Mouse (Mus musculus): ENCODE data around the gene Naaladl2.
"Not testable (repeated sequence)": the region's sequence is repeated elsewhere in the genome, so short reads cannot be mapped to it uniquely, and the experiment has no call there.

Naaladl2 gene

GRCm38 (mm10) chr3:24321489-24322405 is 822.3 kb downstream of the Naaladl2 start:
- DNase-seq (ENCODE audit: low spot score in 2 of 2): no peak

- no peak for DNase-seq (ENCODE audit: low spot score in 2 of 2)
Observed at GRCm38 (mm10) chr3:24314658-24315297, 829.3 kb downstream of the Naaladl2 start.

GRCm38 (mm10) chr3:24225418-24225817 is 918.6 kb downstream of the Naaladl2 start:
- no peak for DNase-seq (ENCODE audit: low spot score in 2 of 2)

GRCm38 (mm10) chr3:24217476-24217875 is 926.6 kb downstream of the Naaladl2 start:
- DNase-seq (ENCODE audit: low spot score in 2 of 2): no peak

- DNase-seq (ENCODE audit: low spot score in 2 of 2): no peak
Observed at GRCm38 (mm10) chr3:24166531-24166930, 977.5 kb downstream of the Naaladl2 start.

GRCm38 (mm10) chr3:24163992-24164391 is 980.1 kb downstream of the Naaladl2 start:
- DNase-seq (ENCODE audit: low spot score in 2 of 2): no peak

- DNase-seq (ENCODE audit: low spot score in 2 of 2): not testable (repeated sequence)
Observed at GRCm38 (mm10) chr3:24151086-24151815, 992.8 kb downstream of the Naaladl2 start.

- no peak for DNase-seq (ENCODE audit: low spot score in 2 of 2)
Observed at GRCm38 (mm10) chr3:24142808-24143207, 1001.3 kb downstream of the Naaladl2 start.

GRCm38 (mm10) chr3:24138002-24138401 is 1006.1 kb downstream of the Naaladl2 start:
- no peak for DNase-seq (ENCODE audit: low spot score in 2 of 2)

- no peak for DNase-seq (ENCODE audit: low spot score in 2 of 2)
Observed at GRCm38 (mm10) chr3:24126200-24126599, 1017.9 kb downstream of the Naaladl2 start.

- no peak for DNase-seq (ENCODE audit: low spot score in 2 of 2)
Observed at GRCm38 (mm10) chr3:24124034-24124433, 1020.0 kb downstream of the Naaladl2 start.

GRCm38 (mm10) chr3:24118136-24118535 is 1025.9 kb downstream of the Naaladl2 start:
- DNase-seq (ENCODE audit: low spot score in 2 of 2): no peak

- DNase-seq (ENCODE audit: low spot score in 2 of 2): no peak
Observed at GRCm38 (mm10) chr3:24114849-24115248, 1029.2 kb downstream of the Naaladl2 start.

- no peak for DNase-seq (ENCODE audit: low spot score in 2 of 2)
Observed at GRCm38 (mm10) chr3:24113360-24113759, 1030.7 kb downstream of the Naaladl2 start.

- no peak for DNase-seq (ENCODE audit: low spot score in 2 of 2)
Observed at GRCm38 (mm10) chr3:24106391-24106790, 1037.7 kb downstream of the Naaladl2 start.

GRCm38 (mm10) chr3:24079761-24080160 is 1064.3 kb downstream of the Naaladl2 start:
- no peak for DNase-seq (ENCODE audit: low spot score in 2 of 2)

- no peak for DNase-seq (ENCODE audit: low spot score in 2 of 2)
Observed at GRCm38 (mm10) chr3:24071169-24071797, 1072.8 kb downstream of the Naaladl2 start.

GRCm38 (mm10) chr3:24070424-24071168 is 1073.5 kb downstream of the Naaladl2 start:
- no peak for DNase-seq (ENCODE audit: low spot score in 2 of 2)

- no peak for DNase-seq (ENCODE audit: low spot score in 2 of 2)
Observed at GRCm38 (mm10) chr3:24048217-24048616, 1095.8 kb downstream of the Naaladl2 start.

GRCm38 (mm10) chr3:24001741-24002140 is 1142.3 kb downstream of the Naaladl2 start:
- no peak for DNase-seq (ENCODE audit: low spot score in 2 of 2)

GRCm38 (mm10) chr3:23973727-23974126 is 1170.3 kb downstream of the Naaladl2 start:
- DNase-seq (ENCODE audit: low spot score in 2 of 2): no peak

All from spleen, postnatal 14 days (tissue).